Mouse (Mus musculus) forebrain, embryonic 12.5 days (tissue): ENCODE measurements around the gene Srsf4. TPM values are rescaled to one million over a fixed set of nuclear protein-coding genes. Genes with fewer than 3 reads are reported as not detected.
A peak's percentile ranks its signal among the peaks of the same experiment; 100 is the strongest.

ENCODE experiments used
- ATAC-seq: fragments of 200-750 bp; cut with Nextera tagmentation; 2 replicates; pipeline ENCODE4 v1.8.0; 2017; ENCODE audit warnings: moderate TSS enrichment; ENCODE audit not compliant: low FRiP score
- H3K27ac ChIP-seq: fragments of 300-500 bp; sonication (generic); 2 replicates; pipeline ENCODE4 v1.5.1; 2016; ENCODE audit warnings: mild to moderate bottlenecking
- H3K27me3 ChIP-seq: fragments of 300-500 bp; sonication (generic); 2 replicates; pipeline ENCODE4 v1.6.1; 2016; ENCODE audit warnings: mild to moderate bottlenecking
- H3K36me3 ChIP-seq: fragments of 300-500 bp; sonication (generic); replicated peaks from 2 replicates; pipeline ENCODE4 v1.6.1; 2016; ENCODE audit warnings: mild to moderate bottlenecking
- H3K4me1 ChIP-seq: fragments of 300-500 bp; sonication (generic); 2 replicates; pipeline ENCODE4 v1.6.1; 2016
- H3K4me2 ChIP-seq: fragments of 300-500 bp; sonication (generic); 2 replicates; pipeline ENCODE4 v1.6.1; 2016; ENCODE audit warnings: mild to moderate bottlenecking, moderate library complexity
- H3K4me3 ChIP-seq: fragments of 300-500 bp; sonication (generic); replicated peaks from 2 replicates; pipeline ENCODE4 v1.5.1; 2016; ENCODE audit warnings: mild to moderate bottlenecking
- H3K9ac ChIP-seq: fragments of 300-500 bp; sonication (generic); 2 replicates; pipeline ENCODE4 v1.6.1; 2016; ENCODE audit warnings: mild to moderate bottlenecking
- H3K9me3 ChIP-seq: fragments of 300-500 bp; sonication (generic); 2 replicates; pipeline ENCODE4 v1.6.1; 2016
- WGBS: fragments of 180-500 bp; shearing (Covaris S2); methylation state at CpG from one replicate; pipeline ENCODE4 v1.1.7; 2016; 5-methylcytosine and 5-hydroxymethylcytosine counted together
- polyA plus RNA-seq: library from polyadenylated mRNA; unstranded; fragments of >200 nt; fragmentation: Nextera tagmentation; extraction: Ambion mirVana; gene quantifications from 2 replicates; pipeline ENCODE4 v1.2.1, GENCODE M21; 2016

Gene Srsf4
- polyA plus RNA-seq, 1 experiment from 2014 or later = 193 TPM

GRCm38 (mm10) chr4:131876836-131877235 lies 3.4 kb downstream of the Srsf4 start:
- peak overlapping the region; percentile 90 for H3K4me2 ChIP-seq
- H3K9ac ChIP-seq = no peak overlapping the region
- H3K27ac ChIP-seq = 0 out of 2 replicates have a peak overlapping the region, but pooled peaks have one; percentile 14
- no peaks in the 10 kb centered on the region for H3K27me3 ChIP-seq
- no peak for ATAC-seq
- WGBS = 75% methylated on average over 2 of the region's 2 CpGs
- no peak overlapping the region for H3K4me3 ChIP-seq
- H3K9me3 ChIP-seq = no peaks in the 10 kb centered on the region
- no peaks in the 10 kb centered on the region for H3K36me3 ChIP-seq
- peaks cover 53% of the 10 kb centered on the region for H3K4me1 ChIP-seq

GRCm38 (mm10) chr4:131879692-131880091 lies 6.3 kb downstream of the Srsf4 start:
- WGBS = 83% methylated on average over 1 of the region's 1 CpGs
- no peaks in the 10 kb centered on the region for H3K27me3 ChIP-seq
- no peak overlapping the region for H3K9ac ChIP-seq
- ATAC-seq = no peak
- H3K27ac ChIP-seq = no peak overlapping the region
- H3K9me3 ChIP-seq = no peaks in the 10 kb centered on the region
- peaks cover 69% of the 10 kb centered on the region for H3K4me1 ChIP-seq
- H3K4me3 ChIP-seq = no peak overlapping the region
- H3K4me2 ChIP-seq = no peak overlapping the region
- no peaks in the 10 kb centered on the region for H3K36me3 ChIP-seq

GRCm38 (mm10) chr4:131881306-131881705 lies 7.9 kb downstream of the Srsf4 start:
- H3K4me1 ChIP-seq = peaks cover 62% of the 10 kb centered on the region
- WGBS = 93% methylated on average over 7 of the region's 7 CpGs
- no peak overlapping the region for H3K4me2 ChIP-seq
- peaks cover 14% of the 10 kb centered on the region for H3K36me3 ChIP-seq
- H3K9ac ChIP-seq = no peak overlapping the region
- H3K9me3 ChIP-seq = no peaks in the 10 kb centered on the region
- H3K27me3 ChIP-seq = no peaks in the 10 kb centered on the region
- ATAC-seq = no peak
- H3K4me3 ChIP-seq = no peak overlapping the region
- no peak overlapping the region for H3K27ac ChIP-seq

- 88% methylated on average over 6 of the region's 6 CpGs for WGBS
- peaks cover 43% of the 10 kb centered on the region for H3K4me1 ChIP-seq
- H3K27me3 ChIP-seq = no peaks in the 10 kb centered on the region
- no peak overlapping the region for H3K4me2 ChIP-seq
- H3K36me3 ChIP-seq = peaks cover 23% of the 10 kb centered on the region
- H3K27ac ChIP-seq = peak overlapping the region; percentile 38; the same call in 1 of the 2 replicates
- H3K4me3 ChIP-seq = no peak overlapping the region
- no peak for ATAC-seq
- no peaks in the 10 kb centered on the region for H3K9me3 ChIP-seq
- no peak overlapping the region for H3K9ac ChIP-seq
Measured at GRCm38 (mm10) chr4:131883571-131883970, 10.2 kb downstream of the Srsf4 start.

- Histone ChIP-seq H3K36me3 (peaks cover 23% of the 10 kb centered on the region), H3K27ac (no peak overlapping the region)
Measured at GRCm38 (mm10) chr4:131885376-131885775, 12.0 kb downstream of the Srsf4 start.

GRCm38 (mm10) chr4:131888564-131888963 lies 15.1 kb downstream of the Srsf4 start:
- H3K36me3 ChIP-seq = peaks cover 46% of the 10 kb centered on the region
- peaks cover 18% of the 10 kb centered on the region for H3K4me1 ChIP-seq
- no peak for ATAC-seq
- no peak overlapping the region for H3K9ac ChIP-seq
- no peak overlapping the region for H3K4me2 ChIP-seq
- 89% methylated on average over 1 of the region's 1 CpGs for WGBS
- H3K9me3 ChIP-seq = no peaks in the 10 kb centered on the region
- no peak overlapping the region for H3K4me3 ChIP-seq
- no peaks in the 10 kb centered on the region for H3K27me3 ChIP-seq
- H3K27ac ChIP-seq = no peak overlapping the region

More at GRCm38 (mm10) chr4:131885376-131885775, 12.0 kb downstream of the Srsf4 start:
- no peak overlapping the region for H3K9ac ChIP-seq
- no peak overlapping the region for H3K4me3 ChIP-seq
- H3K4me2 ChIP-seq = no peak overlapping the region
- no peak for ATAC-seq
- WGBS = 88% methylated on average over 6 of the region's 6 CpGs
- no peaks in the 10 kb centered on the region for H3K27me3 ChIP-seq
- H3K4me1 ChIP-seq = peaks cover 34% of the 10 kb centered on the region
- no peaks in the 10 kb centered on the region for H3K9me3 ChIP-seq

- H3K4me2 ChIP-seq = no peak overlapping the region
- 91% methylated on average over 3 of the region's 3 CpGs for WGBS
- no peak for ATAC-seq
- H3K4me3 ChIP-seq = no peak overlapping the region
- H3K27ac ChIP-seq = no peak overlapping the region
- no peaks in the 10 kb centered on the region for H3K4me1 ChIP-seq
- no peak overlapping the region for H3K9ac ChIP-seq
- peaks cover 55% of the 10 kb centered on the region for H3K36me3 ChIP-seq
- no peaks in the 10 kb centered on the region for H3K9me3 ChIP-seq
- H3K27me3 ChIP-seq = no peaks in the 10 kb centered on the region
Measured at GRCm38 (mm10) chr4:131890692-131891091, 17.3 kb downstream of the Srsf4 start.

GRCm38 (mm10) chr4:131897109-131897508 lies 23.7 kb downstream of the Srsf4 start:
- H3K9ac ChIP-seq = no peak overlapping the region
- H3K9me3 ChIP-seq = no peaks in the 10 kb centered on the region
- H3K4me3 ChIP-seq = no peak overlapping the region
- H3K4me2 ChIP-seq = no peak overlapping the region
- H3K36me3 ChIP-seq = peaks cover 83% of the 10 kb centered on the region
- 97% methylated on average over 5 of the region's 5 CpGs for WGBS
- H3K27ac ChIP-seq = no peak overlapping the region
- no peaks in the 10 kb centered on the region for H3K4me1 ChIP-seq
- ATAC-seq = no peak
- no peaks in the 10 kb centered on the region for H3K27me3 ChIP-seq

- no peak for ATAC-seq
Measured at GRCm38 (mm10) chr4:131897787-131898186, 24.4 kb downstream of the Srsf4 start.

GRCm38 (mm10) chr4:131898503-131899179 lies 25.2 kb downstream of the Srsf4 start:
- WGBS = 91% methylated on average over 12 of the region's 12 CpGs
- no peak overlapping the region for H3K4me3 ChIP-seq
- no peaks in the 10 kb centered on the region for H3K27me3 ChIP-seq
- no peak for ATAC-seq
- H3K9me3 ChIP-seq = no peaks in the 10 kb centered on the region
- H3K36me3 ChIP-seq = peaks cover 75% of the 10 kb centered on the region
- H3K4me1 ChIP-seq = no peaks in the 10 kb centered on the region
- H3K4me2 ChIP-seq = no peak overlapping the region
- no peak overlapping the region for H3K27ac ChIP-seq
- H3K9ac ChIP-seq = no peak overlapping the region

More at GRCm38 (mm10) chr4:131897787-131898186, 24.4 kb downstream of the Srsf4 start:
- Histone ChIP-seq H3K4me2 (no peak overlapping the region), H3K4me1 (no peaks in the 10 kb centered on the region), H3K36me3 (peaks cover 82% of the 10 kb centered on the region), H3K9me3 (no peaks in the 10 kb centered on the region), H3K27ac (no peak overlapping the region), H3K27me3 (no peaks in the 10 kb centered on the region), H3K9ac (no peak overlapping the region), H3K4me3 (no peak overlapping the region)
- 96% methylated on average over 8 of the region's 8 CpGs for WGBS

GRCm38 (mm10) chr4:131899180-131899554 lies 25.8 kb downstream of the Srsf4 start:
- H3K27me3 ChIP-seq = no peaks in the 10 kb centered on the region
- ATAC-seq = no peak
- WGBS = 97% methylated on average over 6 of the region's 6 CpGs
- H3K4me2 ChIP-seq = no peak overlapping the region
- no peaks in the 10 kb centered on the region for H3K4me1 ChIP-seq
- H3K27ac ChIP-seq = no peak overlapping the region
- H3K9ac ChIP-seq = no peak overlapping the region
- peaks cover 75% of the 10 kb centered on the region for H3K36me3 ChIP-seq
- no peaks in the 10 kb centered on the region for H3K9me3 ChIP-seq
- H3K4me3 ChIP-seq = no peak overlapping the region

- no peak for ATAC-seq
- H3K27ac ChIP-seq = no peak overlapping the region
- no peaks in the 10 kb centered on the region for H3K4me1 ChIP-seq
- H3K4me2 ChIP-seq = no peak overlapping the region
- 95% methylated on average over 15 of the region's 15 CpGs for WGBS
- H3K36me3 ChIP-seq = peaks cover 82% of the 10 kb centered on the region
- no peak overlapping the region for H3K4me3 ChIP-seq
- no peaks in the 10 kb centered on the region for H3K9me3 ChIP-seq
- H3K27me3 ChIP-seq = no peaks in the 10 kb centered on the region
- H3K9ac ChIP-seq = no peak overlapping the region
Measured at GRCm38 (mm10) chr4:131901090-131901489, 27.7 kb downstream of the Srsf4 start.

- Histone ChIP-seq H3K4me1 (peaks cover 2% of the 10 kb centered on the region; the same call in 1 of the 2 replicates), H3K9ac (no peak overlapping the region), H3K4me3 (no peak overlapping the region), H3K27ac (no peak overlapping the region), H3K36me3 (peaks cover 57% of the 10 kb centered on the region), H3K27me3 (no peaks in the 10 kb centered on the region), H3K4me2 (no peak overlapping the region), H3K9me3 (no peaks in the 10 kb centered on the region)
- ATAC-seq = no peak
- WGBS = 62% methylated on average over 8 of the region's 8 CpGs
Measured at GRCm38 (mm10) chr4:131904478-131904877, 31.1 kb downstream of the Srsf4 start.
